Mouse (Mus musculus): ENCODE results near the gene Ptpn21.

GRCm38 (mm10) chr12:98682196-98682595 is 55.0 kb downstream of the Ptpn21 start:
- TF ChIP-seq CTCF (IDR thresholded peaks at IDR 0.05; ENCODE audit: low read depth) (no peak), EP300 (IDR thresholded peaks at IDR 0.05; ENCODE audit: low read depth) (no peak)
